Mouse (Mus musculus) c-Kit-positive CD71-positive TER-119-negative erythroid progenitor cells, embryonic 14.5 days (primary cell): ENCODE results near the gene Pink1.

Experiments used
- DNase-seq: peaks from one replicate; pipeline ENCODE4 v3.0.0-alpha.2; 2013; ENCODE audit warnings: low read depth

The Pink1 gene

DNA sequence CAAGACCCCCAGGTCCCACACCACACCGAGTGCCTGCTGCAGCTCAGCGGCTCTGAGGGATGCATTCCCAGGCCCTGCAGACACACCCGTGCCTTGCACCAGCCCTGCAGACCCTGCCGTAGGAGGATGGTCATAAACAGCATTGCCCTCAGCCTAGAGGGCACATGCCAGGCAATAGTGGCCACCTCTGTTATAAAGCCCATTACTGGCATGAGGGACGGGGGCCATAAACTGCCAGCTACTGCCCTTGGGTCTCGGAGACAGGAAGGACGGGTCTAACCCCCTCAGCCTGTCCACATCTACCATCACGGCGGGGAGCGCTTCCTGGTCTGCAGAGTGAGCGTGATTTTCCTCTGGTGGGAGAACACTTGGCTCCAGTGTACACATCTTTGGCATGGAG is 13.1 kb downstream of the Pink1 start:
- no peak for DNase-seq

DNA sequence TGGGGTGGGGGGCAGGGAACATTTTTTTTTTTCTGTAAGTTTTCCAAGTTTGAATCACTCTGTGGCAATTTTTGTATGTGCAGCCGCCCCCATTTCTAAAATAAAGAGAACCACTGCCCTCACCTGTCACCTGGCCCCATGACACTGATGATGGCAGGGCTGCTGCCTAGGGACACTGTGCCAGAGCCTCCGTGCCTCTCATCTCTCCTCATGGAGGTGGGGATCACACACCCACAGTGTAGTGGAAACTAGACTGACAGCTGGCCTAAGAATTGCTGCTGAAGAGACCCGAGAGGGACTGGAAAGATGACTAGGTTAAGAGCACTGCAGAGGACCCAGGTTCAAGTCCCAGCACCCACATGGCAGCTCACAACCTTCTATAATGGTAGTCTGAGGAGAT is 14.0 kb downstream of the Pink1 start:
- no peak for DNase-seq

DNA sequence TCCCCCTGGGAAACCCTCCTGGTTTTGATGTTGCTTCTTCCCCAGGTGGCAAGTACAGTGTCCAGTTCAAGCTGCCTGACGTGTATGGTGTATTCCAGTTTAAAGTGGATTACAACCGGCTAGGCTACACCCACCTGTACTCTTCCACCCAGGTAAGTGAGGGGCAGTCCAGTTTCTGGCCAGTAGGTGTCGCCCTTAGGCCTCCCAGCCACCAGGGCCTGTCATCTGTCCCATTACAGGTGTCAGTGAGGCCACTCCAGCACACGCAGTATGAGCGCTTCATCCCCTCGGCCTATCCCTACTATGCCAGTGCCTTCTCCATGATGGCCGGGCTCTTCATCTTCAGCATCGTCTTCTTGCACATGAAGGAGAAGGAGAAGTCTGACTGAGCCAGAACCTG is 14.5 kb downstream of the Pink1 start:
- no peak for DNase-seq

DNA sequence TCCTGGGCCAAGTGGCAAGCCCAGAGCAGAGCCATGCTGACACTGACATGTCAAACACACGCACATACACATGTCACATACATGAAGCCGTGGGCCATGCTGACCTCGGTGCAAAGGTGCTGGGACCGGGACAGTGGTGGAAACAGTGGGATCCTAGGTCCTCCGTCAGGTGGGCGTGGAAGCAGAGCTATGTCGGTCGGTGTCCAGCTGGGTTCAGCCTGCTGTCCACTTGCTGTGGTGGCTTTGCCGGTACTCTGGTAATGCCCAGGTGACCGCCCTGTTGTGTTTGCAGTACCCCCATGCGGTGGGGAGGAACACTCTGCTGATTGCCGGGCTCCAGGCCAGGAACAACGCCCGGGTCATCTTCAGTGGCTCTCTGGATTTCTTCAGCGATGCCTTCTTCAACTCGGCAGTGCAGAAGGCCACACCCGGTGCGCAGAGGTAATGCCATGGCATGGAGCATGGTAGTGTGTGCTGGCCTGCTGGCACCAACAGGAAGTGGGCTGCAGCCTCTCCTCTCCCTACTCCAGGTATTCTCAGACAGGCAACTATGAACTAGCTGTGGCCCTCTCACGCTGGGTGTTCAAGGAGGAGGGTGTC is 15.7 kb downstream of the Pink1 start:
- no peak for DNase-seq

DNA sequence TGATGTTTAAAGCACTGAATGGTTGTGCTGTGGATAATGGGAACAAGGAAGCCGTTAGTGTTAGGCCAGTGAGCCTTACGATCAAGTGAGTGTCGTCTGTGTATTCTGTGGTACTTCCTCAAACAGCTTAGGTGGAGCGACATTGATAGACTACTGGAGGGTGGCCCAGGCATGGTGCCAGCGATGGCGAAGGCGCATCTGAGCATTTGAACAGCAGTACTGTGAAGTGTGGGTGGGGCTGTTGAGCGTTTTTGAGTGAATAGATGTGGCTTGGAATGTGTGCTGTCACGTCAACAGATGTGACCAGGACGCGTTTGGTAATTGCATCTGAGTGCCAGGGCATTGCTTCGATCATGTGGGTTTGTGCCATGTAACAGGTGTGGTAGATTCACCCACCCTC is 18.4 kb downstream of the Pink1 start:
- DNase-seq, result no peak

DNA sequence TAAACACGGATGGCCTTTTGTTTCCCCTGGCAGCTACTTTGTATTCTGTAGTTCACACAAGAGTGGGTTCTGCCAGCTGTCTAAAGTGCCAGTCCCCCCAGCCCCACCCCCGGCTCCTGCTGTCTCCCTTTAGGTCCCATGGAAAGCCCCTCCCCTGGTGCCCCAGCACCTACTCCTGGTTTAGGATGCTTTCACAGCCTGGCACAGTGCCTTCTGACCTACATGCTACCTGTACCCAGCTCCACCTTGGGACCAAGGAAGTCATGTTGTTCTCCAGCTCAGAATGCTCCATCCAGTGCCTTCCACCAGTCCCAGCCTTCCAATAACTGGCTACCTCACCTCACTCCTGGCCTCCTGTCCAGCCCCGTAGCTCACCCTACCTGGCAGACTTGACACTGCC is 19.1 kb downstream of the Pink1 start:
- no peak for DNase-seq

DNA sequence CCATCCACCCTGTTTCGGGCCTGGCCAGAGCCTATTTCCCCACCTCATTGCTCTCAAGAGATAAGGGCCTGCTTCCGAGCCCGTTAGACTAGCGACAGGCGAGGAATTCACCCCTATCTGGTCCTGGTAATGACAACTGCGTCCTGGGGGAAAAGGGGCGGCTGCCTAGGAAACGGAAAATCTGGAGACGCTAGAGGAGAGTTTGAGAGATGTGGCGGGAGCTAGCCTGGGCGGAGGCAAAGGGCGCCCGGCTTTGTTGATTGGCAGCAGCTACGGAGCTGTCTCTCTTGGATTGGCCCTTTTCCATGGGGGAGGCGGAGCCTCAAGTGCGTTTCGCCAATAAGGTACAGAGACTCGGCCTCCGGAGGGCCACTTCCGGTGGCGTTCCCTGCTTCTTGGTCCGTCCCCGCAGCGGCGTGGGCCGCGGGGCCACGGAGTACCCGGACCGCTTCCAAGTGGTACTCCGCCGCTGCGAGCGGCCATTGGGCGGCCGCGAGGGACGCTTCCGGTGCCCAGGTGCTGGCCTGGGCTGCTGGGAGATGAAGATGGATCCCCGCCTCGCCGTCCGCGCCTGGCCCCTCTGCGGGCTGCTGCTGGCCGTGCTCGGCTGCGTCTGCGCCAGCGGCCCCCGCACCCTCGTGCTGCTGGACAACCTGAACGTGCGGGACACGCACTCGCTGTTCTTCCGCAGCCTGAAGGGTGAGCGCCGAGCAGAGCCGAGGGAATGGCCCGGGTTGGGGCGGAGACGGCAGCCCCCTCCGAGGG is 21.6 kb downstream of the Pink1 start, which contains the start of gene Ddost:
Gene Ddost (plus strand): TSS at position 391 of the 765 bp plus-strand sequence.
- DNase-seq, result peak; percentile 99

DNA sequence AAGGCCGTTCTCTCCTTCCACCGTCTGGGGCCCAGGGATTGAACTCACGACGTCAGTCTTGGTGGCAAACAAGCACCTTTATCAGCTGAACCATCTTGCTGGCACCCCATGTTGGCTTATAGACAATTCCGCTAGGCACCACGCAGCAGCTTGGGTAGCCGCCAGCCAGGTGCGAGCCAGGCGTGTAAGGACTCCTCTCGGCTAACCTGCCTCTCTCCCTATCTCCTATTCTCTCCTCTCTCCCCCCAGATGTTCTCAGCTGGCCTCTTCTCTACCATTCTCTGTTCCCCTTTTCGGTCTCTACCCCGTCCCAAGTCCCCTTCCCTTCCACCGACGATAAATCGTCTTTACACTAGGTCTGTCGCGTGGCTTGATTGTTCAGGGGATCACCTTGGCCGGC is 22.4 kb downstream of the Pink1 start:
- DNase-seq, result no peak

DNA sequence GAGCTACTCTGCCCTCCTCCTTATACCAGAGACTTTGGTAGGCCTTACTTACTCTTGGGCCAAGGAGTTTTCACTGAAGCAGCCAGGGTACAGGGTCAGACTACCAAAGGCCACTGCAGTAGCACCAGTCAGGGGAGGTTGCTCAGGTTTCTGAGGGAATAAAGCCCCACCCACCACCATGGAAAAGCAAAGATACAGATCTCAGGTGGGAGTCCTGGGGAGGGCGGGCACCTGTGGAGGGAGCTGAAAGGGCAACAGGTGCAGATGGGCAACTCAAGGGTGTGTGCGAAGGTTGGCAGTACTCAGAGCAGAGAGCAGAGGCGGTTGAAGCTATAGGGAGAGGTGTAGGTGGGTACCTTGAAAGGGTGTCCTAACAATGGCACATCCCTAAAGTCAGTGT is 23.1 kb downstream of the Pink1 start:
- DNase-seq, result no peak

DNA sequence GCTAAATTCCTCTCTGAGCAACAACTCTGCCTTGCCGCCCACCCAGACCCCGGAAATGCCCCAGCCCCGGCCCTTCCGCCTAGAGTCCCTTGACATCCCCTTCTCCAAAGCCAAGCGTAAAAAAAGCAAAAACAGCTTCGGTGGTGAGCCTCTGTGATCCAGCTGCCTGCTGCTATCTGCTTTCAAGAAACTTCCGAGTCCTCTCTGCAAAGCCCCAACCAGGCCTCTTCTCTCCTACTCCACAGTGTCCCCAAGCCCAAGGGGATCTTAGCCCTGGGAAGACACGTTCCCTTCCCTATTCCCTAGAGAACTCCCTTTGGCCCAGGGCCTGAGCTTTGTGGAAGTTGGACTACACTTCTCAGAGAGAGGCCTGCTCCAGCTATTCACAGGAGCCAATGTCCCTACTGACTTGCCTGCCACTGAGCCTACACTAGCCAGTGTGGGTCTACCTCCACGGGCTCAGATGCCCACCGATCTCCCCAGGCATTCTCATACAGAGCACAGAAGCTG is 24.8 kb downstream of the Pink1 start:
- no peak for DNase-seq

DNA sequence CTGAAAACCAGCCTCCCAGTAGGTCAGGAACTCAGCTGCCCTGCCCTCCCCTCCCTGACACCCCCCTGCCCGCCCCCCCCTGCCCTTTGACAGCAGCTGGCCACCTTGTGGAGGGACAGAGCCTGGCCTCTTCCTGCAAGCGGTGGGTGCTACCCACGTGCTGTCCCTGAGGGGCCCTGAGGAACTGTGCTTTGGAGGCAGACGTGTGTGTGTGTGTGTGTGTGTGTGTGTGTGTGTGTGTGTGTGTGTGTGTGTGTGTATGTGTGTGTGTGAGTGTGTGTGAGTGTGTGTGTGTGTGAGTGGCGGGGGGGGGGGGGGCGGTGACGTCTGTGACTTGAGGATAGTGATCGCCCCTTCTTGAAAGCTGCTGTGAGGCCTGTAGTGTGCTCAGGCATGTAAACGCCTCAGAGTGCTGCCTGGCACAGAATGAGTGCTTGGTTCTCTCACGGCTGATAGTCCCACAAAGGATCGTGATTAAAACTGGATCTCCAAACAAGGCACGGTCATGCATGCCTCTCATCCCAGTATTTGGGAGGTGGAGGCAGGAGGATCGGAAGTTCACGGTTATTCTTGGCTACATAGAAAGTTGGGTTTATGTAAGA is 32.1 kb downstream of the Pink1 start:
- DNase-seq, result no peak

DNA sequence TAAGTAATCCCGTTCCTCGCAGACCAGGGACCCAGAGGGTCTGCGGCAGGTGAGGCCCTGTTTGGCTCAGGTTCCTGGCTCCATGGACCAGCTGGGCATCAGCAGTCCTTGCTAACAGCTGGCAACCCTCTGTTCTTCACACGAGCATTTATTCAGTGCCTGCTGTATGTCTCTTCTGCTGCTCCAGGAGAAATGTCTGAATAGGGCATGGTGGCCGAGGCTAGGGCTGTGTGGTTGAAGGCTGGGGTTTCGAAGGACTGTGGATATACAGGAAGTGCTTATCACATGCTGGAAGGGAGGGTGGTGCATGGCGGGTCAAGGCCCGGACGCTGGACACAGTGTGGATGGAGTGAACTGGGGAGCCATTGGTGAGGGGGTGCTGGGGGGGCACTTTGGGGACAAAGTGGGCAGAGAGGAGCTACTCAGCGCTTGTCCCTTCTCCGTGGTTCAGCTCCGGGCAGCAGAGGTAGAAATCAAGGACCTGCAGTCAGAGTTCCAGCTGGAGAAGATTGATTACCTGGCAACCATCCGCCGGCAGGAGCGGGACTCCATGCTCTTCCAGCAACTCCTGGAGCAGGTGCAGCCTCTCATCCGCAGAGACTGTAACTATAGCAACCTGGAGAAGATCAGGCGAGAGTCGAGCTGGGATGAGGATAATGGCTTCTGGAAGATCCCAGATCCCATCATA is 32.7 kb downstream of the Pink1 start:
- no peak for DNase-seq

DNA sequence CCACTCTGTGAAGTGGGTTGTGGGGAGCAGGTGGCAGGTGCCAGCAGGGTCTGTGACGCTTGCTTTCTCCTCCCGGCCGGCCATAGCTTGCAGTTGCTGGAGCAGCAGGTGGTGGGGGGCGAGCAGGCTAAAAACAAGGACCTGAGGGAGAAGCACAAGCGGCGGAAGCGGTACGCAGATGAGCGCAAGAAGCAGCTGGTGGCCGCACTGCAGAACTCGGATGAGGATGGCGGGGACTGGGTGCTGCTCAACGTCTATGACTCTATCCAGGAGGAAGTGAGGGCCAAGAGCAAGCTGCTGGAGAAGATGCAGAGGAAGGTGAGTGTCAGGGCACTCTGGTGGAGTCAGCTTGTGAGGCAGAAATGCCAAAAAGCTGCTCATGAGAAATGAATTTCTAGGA is 34.1 kb downstream of the Pink1 start:
- DNase-seq, result no peak

DNA sequence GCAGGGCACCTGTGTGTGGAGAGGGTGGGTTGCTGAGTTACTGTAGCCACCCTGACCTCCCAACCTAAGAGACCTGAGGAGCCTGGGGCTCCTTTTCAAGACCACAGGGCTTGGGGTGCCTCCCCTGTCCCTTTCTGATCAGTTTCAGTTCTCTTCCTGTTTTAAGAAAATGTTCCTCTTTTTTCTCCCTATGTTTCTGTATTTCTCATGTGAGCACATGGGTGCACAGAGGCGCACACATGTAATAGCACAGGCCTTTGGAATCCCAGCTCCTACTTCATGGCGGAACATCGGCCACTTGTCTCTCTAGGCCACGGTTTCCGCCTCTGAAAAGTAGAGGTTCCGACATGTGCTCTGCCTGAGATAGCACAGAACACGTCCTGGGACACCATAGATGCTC is 37.4 kb downstream of the Pink1 start:
- no peak for DNase-seq

DNA sequence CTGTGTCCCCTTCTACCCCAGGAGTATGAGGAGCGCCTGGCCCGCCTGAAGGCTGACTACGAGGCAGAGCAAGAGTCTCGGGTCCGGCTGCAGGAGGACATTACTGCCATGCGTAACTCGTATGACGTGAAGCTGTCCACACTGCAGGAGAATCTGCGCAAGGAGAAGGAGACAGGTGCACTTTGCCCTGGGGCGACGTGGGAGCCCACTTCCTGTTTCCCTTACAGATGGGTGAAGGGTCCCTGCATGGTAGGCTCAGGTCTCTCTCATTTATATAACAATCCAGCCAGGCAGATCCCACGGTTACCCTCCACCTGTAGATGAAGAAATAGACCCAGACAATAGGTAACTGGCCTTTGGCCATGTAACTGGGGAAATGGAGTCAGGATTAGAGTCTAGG is 39.7 kb downstream of the Pink1 start:
- no peak for DNase-seq

DNA sequence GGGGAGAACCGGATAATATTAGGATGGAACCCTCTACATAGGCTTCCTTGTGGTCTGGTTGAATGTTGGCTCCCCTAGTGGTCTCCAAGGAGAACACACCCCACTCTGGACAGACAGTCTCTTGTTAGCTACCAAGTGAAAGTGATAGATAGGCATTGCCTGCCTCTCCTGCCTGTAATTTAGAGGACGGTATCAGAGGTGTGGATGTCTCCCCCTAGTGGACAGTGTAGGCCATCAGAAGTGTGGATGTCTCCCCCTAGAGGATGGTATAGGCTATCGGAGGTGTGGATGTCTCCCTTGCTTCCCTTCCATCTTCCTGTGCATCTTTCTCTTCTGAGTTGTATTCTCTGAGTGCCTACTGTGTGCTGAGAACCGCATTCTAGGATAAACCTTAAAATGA is 43.3 kb downstream of the Pink1 start:
- DNase-seq, result peak; percentile 86

DNA sequence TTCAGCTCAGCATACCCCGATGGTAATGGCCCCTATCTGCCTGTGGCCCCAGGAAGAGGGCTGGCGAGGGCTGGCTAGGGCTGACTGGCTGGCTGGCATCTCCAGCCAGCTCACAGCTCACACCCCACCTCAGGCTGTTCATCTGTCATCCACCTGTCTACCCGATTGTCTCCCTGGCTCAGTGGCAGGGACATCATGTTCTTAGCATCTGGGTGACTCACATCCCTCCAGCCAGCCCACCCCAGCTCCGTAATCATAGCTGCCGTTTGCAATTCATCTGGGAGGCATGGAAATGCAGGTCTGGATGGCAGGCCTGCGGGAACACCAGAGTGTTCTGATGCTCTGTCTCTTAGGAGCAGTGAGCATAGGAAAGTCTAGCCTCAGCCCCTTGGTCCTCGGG is 47.8 kb downstream of the Pink1 start:
- DNase-seq, result no peak

DNA sequence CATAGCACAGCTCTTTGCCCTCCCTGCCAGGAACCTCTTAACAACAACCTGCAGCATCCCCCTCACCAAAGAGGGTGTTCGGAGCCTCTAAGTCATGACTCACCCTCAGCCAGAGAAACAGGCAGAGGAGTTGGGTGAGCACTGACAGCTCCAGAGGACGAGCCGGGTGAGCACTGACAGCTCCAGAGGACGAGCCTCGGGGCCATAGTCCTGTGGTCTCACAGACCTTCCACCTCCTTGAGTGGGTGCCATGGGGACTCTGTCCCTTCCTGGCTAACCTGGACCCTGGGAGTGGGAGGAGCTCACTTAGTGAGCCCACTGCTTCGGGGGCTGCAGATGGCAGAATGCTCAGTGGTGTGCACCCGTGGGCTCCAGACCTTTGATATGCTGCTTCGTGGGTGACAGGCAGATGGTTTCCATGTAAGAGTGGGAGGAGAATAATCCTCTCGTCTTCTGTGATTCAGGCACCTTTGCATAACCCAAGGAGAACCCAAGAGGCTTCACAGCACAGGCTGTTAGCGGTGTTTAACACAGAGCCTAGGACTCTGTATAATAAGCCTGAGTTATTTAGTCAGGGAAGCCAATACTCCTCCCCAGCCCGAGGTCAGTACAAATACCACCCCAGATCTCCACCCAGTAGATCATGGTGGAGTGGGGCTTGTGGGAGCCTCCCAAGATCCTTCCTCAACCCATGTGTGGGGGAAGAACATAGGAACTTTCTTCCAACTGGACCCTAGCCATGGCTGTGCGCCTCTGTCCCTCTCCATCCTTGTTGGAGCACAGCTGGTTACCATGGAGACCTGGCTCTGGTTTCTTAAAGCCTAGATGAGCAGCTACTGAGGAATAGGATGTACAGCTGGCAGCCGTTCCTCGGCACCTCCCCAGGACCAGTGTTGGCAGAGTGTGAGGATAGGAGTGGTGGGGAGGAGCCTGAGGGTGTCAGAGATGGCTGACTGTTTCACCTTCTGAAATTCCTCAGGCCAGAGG is 53.8 kb downstream of the Pink1 start:
- no peak for DNase-seq

DNA sequence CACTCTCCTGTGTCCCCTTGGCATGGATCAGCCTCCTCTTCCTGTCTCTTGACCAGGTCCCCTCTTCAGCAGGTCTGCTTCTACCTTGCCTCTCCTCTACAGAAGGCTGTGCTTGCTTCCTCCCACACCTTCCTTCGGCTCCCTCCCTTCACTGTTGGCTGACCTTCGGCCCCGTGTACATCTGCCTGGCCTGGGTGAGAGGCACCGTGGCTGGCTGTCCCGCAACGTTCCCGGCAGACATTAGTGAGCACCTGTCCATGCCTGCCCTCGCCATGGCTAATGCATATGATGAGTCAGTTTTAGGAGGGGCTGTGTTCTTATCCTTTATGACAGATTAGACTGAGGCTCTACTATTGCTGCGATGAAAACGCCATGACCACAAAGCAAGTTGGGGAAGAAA is 58.2 kb downstream of the Pink1 start:
- DNase-seq, result no peak
